Mouse (Mus musculus) limb, embryonic 14.5 days (tissue): ENCODE data around the gene Syndig1. TPM values are rescaled to one million over a fixed set of nuclear protein-coding genes. Genes with fewer than 3 reads are reported as not detected.
A peak's percentile ranks its signal among the peaks of the same experiment; 100 is the strongest.

Experiments used
- ATAC-seq: fragments of 200-750 bp; cut with Nextera tagmentation; 2 replicates; pipeline ENCODE4 v1.8.0; 2017; ENCODE audit warnings: low read depth, moderate number of reproducible peaks, moderate TSS enrichment; ENCODE audit not compliant: low FRiP score
- DNase-seq: peaks from one replicate; pipeline ENCODE4 v3.0.0-alpha.2; 2015; ENCODE audit warnings: low spot score
- H3K27ac ChIP-seq: fragments of 300-500 bp; sonication (generic); replicated peaks from 2 replicates; pipeline ENCODE4 v1.5.1; 2014; ENCODE audit warnings: low read depth, mild to moderate bottlenecking, low read length, moderate library complexity, mixed read lengths
- H3K27me3 ChIP-seq: fragments of 300-500 bp; sonication (generic); 2 replicates; pipeline ENCODE4 v1.6.1; 2014; ENCODE audit warnings: low read length, mixed read lengths; ENCODE audit not compliant: control insufficient read depth, insufficient read depth
- H3K36me3 ChIP-seq: fragments of 300-500 bp; sonication (generic); 2 replicates; pipeline ENCODE4 v1.6.1; 2014; ENCODE audit warnings: mild to moderate bottlenecking, low read length, moderate library complexity, mixed read lengths; ENCODE audit not compliant: control insufficient read depth, insufficient read depth
- H3K4me1 ChIP-seq: fragments of 300-500 bp; sonication (generic); 2 replicates; pipeline ENCODE4 v1.6.1; 2014; ENCODE audit warnings: antibody characterized with exemption, low read length, mixed read lengths; ENCODE audit not compliant: control insufficient read depth, insufficient read depth
- H3K4me2 ChIP-seq: fragments of 300-500 bp; sonication (generic); replicated peaks from 2 replicates; pipeline ENCODE4 v1.6.1; 2014; ENCODE audit warnings: low read depth, mild to moderate bottlenecking, low read length, moderate library complexity; ENCODE audit not compliant: severe bottlenecking
- H3K4me3 ChIP-seq: fragments of 300-500 bp; sonication (generic); replicated peaks from 2 replicates; pipeline ENCODE4 v1.5.1; 2014; ENCODE audit warnings: low read length
- H3K9ac ChIP-seq: fragments of 300-500 bp; sonication (generic); 2 replicates; pipeline ENCODE4 v1.6.1; 2014; ENCODE audit warnings: mild to moderate bottlenecking, low read depth, low read length, moderate library complexity; ENCODE audit not compliant: severe bottlenecking
- H3K9me3 ChIP-seq: fragments of 300-500 bp; sonication (generic); 2 replicates; pipeline ENCODE4 v1.6.1; 2016; ENCODE audit warnings: low read length; ENCODE audit not compliant: control insufficient read depth
- POLR2A ChIP-seq: fragments of 200-500 bp; IDR thresholded peaks from 2 replicates; pipeline ENCODE4 v1.8.0; 2012; ENCODE audit warnings: inconsistent platforms, mild to moderate bottlenecking, moderate library complexity, borderline replicate concordance; ENCODE audit not compliant: insufficient read depth, insufficient read length; ENCODE audit errors: extremely low read depth
- WGBS: fragments of 180-500 bp; shearing (Covaris S2); extraction: QIAGEN DNeasy Blood & Tissue Kit; methylation state at CpG from one replicate; pipeline ENCODE4 v1.1.7; 2014; 5-methylcytosine and 5-hydroxymethylcytosine counted together
- polyA plus RNA-seq, 2 experiments: library from polyadenylated mRNA; depleted of rRNA in 1 of 2; stranded (reverse) in 1 of 2; unstranded in 1 of 2; fragments of >200 nt; fragmentation: Nextera tagmentation in 1 of 2; extraction: Ambion mirVana in 1 of 2; gene quantifications; 2 replicates each; pipeline versions ENCODE4 v1.2.1 to v1.2.3; 2012 to 2014

Syndig1 gene
- polyA plus RNA-seq, 2 experiments, result 5.5 to 8.1 TPM

GRCm38 (mm10) chr2:149991506-149991905, 162.5 kb downstream of the Syndig1 start:
- no peak for TF ChIP-seq POLR2A
- no peaks in the 10 kb centered on the region for H3K27me3 ChIP-seq
- ATAC-seq (no peak), DNase-seq (no peak)
- H3K9ac ChIP-seq, result no peak overlapping the region
- no peak overlapping the region for H3K4me2 ChIP-seq
- H3K27ac ChIP-seq, result no peak overlapping the region
- H3K36me3 ChIP-seq, result no peaks in the 10 kb centered on the region
- peaks cover 3% of the 10 kb centered on the region; the same call in 1 of the 2 replicates for H3K4me1 ChIP-seq
- H3K9me3 ChIP-seq, result no peaks in the 10 kb centered on the region
- H3K4me3 ChIP-seq, result no peak overlapping the region
- 68% methylated on average over 2 of the region's 2 CpGs for WGBS

- ATAC-seq (no peak), DNase-seq (no peak)
- no peak overlapping the region for H3K9ac ChIP-seq
- no peak overlapping the region for H3K27ac ChIP-seq
- H3K4me1 ChIP-seq, result peaks cover 17% of the 10 kb centered on the region
- 88% methylated on average over 4 of the region's 4 CpGs for WGBS
- TF ChIP-seq POLR2A, result no peak
- no peaks in the 10 kb centered on the region for H3K9me3 ChIP-seq
- no peaks in the 10 kb centered on the region for H3K36me3 ChIP-seq
- H3K4me3 ChIP-seq, result no peak overlapping the region
- no peak overlapping the region for H3K4me2 ChIP-seq
- no peaks in the 10 kb centered on the region for H3K27me3 ChIP-seq
Measured at GRCm38 (mm10) chr2:149992921-149993320, 163.9 kb downstream of the Syndig1 start.

- no peak overlapping the region for H3K4me2 ChIP-seq
- 56% methylated on average over 5 of the region's 5 CpGs for WGBS
- H3K27ac ChIP-seq, result no peak overlapping the region
- no peaks in the 10 kb centered on the region for H3K36me3 ChIP-seq
- no peak overlapping the region for H3K9ac ChIP-seq
- H3K4me3 ChIP-seq, result no peak overlapping the region
- TF ChIP-seq POLR2A, result no peak
- no peaks in the 10 kb centered on the region for H3K27me3 ChIP-seq
- no peak for DNase-seq
- H3K9me3 ChIP-seq, result no peaks in the 10 kb centered on the region
- H3K4me1 ChIP-seq, result peaks cover 24% of the 10 kb centered on the region
- ATAC-seq, result no peak
Measured at GRCm38 (mm10) chr2:149996382-149996964, 167.5 kb downstream of the Syndig1 start.

- TF ChIP-seq POLR2A, result no peak
- no peaks in the 10 kb centered on the region for H3K36me3 ChIP-seq
- DNase-seq (no peak), ATAC-seq (no peak)
- peaks cover 24% of the 10 kb centered on the region for H3K4me1 ChIP-seq
- H3K4me2 ChIP-seq, result no peak overlapping the region
- 52% methylated on average over 2 of the region's 2 CpGs for WGBS
- no peak overlapping the region for H3K9ac ChIP-seq
- no peaks in the 10 kb centered on the region for H3K9me3 ChIP-seq
- no peak overlapping the region for H3K4me3 ChIP-seq
- no peaks in the 10 kb centered on the region for H3K27me3 ChIP-seq
- H3K27ac ChIP-seq, result peak overlapping the region; percentile 65
Measured at GRCm38 (mm10) chr2:149997657-149998056, 168.6 kb downstream of the Syndig1 start.

- Histone ChIP-seq H3K9me3 (no peaks in the 10 kb centered on the region), H3K4me2 (no peak overlapping the region), H3K4me3 (no peak overlapping the region), H3K27ac (peak overlapping the region; percentile 65), H3K36me3 (no peaks in the 10 kb centered on the region), H3K9ac (no peak overlapping the region), H3K4me1 (peaks cover 24% of the 10 kb centered on the region), H3K27me3 (no peaks in the 10 kb centered on the region)
- WGBS, result 35% methylated on average over 4 of the region's 4 CpGs
- DNase-seq, result peak; percentile 41
- no peak for ATAC-seq
- no peak for TF ChIP-seq POLR2A
Measured at GRCm38 (mm10) chr2:149998373-149999108, 169.5 kb downstream of the Syndig1 start.
